Mouse (Mus musculus): ENCODE data around the gene Csta1.
"Not testable (repeated sequence)": the region's sequence is repeated elsewhere in the genome, so short reads cannot be mapped to it uniquely, and the experiment has no call there.

The Csta1 gene

GRCm38 (mm10) chr16:36131141-36131540 is at the start of gene Csta1:
TSS of gene Csta1 (minus strand) at chr16:36131241.
- DNase-seq (ENCODE audit: low read depth), result no peak

- no peak for DNase-seq (ENCODE audit: low read depth)
Measured at GRCm38 (mm10) chr16:36179910-36180309, 48.9 kb upstream of the Csta1 start.

- DNase-seq (ENCODE audit: low read depth), result no peak
Measured at GRCm38 (mm10) chr16:36176108-36176507, 45.1 kb upstream of the Csta1 start.

- not testable (repeated sequence) for DNase-seq (ENCODE audit: low read depth)
Measured at GRCm38 (mm10) chr16:36167841-36168240, 36.8 kb upstream of the Csta1 start.

GRCm38 (mm10) chr16:36156402-36156975 is 25.4 kb upstream of the Csta1 start, which contains the start of gene Stfa2l1:
TSS of gene Stfa2l1 (plus strand) at chr16:36156811.
- DNase-seq (ENCODE audit: low read depth), result no peak

GRCm38 (mm10) chr16:36138201-36138600 is 7.2 kb upstream of the Csta1 start:
- no peak for DNase-seq (ENCODE audit: low read depth)

GRCm38 (mm10) chr16:36128092-36128491 is 2.9 kb downstream of the Csta1 start:
- DNase-seq (ENCODE audit: low read depth), result no peak

- not testable (repeated sequence) for DNase-seq (ENCODE audit: low read depth)
Measured at GRCm38 (mm10) chr16:36115751-36116150, 15.3 kb downstream of the Csta1 start.

- not testable (repeated sequence) for DNase-seq (ENCODE audit: low read depth)
Measured at GRCm38 (mm10) chr16:36111486-36111885, 19.6 kb downstream of the Csta1 start.

GRCm38 (mm10) chr16:36102211-36102610 is 28.8 kb downstream of the Csta1 start:
- DNase-seq (ENCODE audit: low read depth), result no peak

- DNase-seq (ENCODE audit: low read depth), result no peak
Measured at GRCm38 (mm10) chr16:36101526-36101925, 29.5 kb downstream of the Csta1 start.

- not testable (repeated sequence) for DNase-seq (ENCODE audit: low read depth)
Measured at GRCm38 (mm10) chr16:36097813-36098499, 33.1 kb downstream of the Csta1 start.

GRCm38 (mm10) chr16:36094079-36094478 is 37.0 kb downstream of the Csta1 start:
- DNase-seq (ENCODE audit: low read depth), result no peak

- DNase-seq (ENCODE audit: low read depth), result no peak
Measured at GRCm38 (mm10) chr16:36090785-36091509, 40.1 kb downstream of the Csta1 start.

- DNase-seq (ENCODE audit: low read depth), result no peak
Measured at GRCm38 (mm10) chr16:36089850-36090616, 41.0 kb downstream of the Csta1 start.

- no peak for DNase-seq (ENCODE audit: low read depth)
Measured at GRCm38 (mm10) chr16:36089065-36089464, 42.0 kb downstream of the Csta1 start.

- no peak for DNase-seq (ENCODE audit: low read depth)
Measured at GRCm38 (mm10) chr16:36087846-36088245, 43.2 kb downstream of the Csta1 start.

GRCm38 (mm10) chr16:36079916-36080315 is 51.1 kb downstream of the Csta1 start:
- DNase-seq (ENCODE audit: low read depth), result no peak

GRCm38 (mm10) chr16:36074772-36075171 is 56.3 kb downstream of the Csta1 start:
- no peak for DNase-seq (ENCODE audit: low read depth)

GRCm38 (mm10) chr16:36072410-36073011 is 58.5 kb downstream of the Csta1 start:
- DNase-seq (ENCODE audit: low read depth), result no peak

GRCm38 (mm10) chr16:36071450-36072379 is 59.3 kb downstream of the Csta1 start, which contains the start of the genes Fam162a and Ccdc58:
TSS of gene Fam162a (minus strand) at chr16:36071594.
TSS of gene Ccdc58 (plus strand) at chr16:36071685.
- peak; percentile 82 for DNase-seq (ENCODE audit: low read depth)

Measured in c-Kit-positive CD71-negative TER-119-negative erythroid progenitor cells, embryonic 14.5 days (primary cell).